Mouse (Mus musculus) liver, adult 2 months (tissue): ENCODE data around the gene Trhr2. TPM values are rescaled to one million over a fixed set of nuclear protein-coding genes. Genes with fewer than 3 reads are reported as not detected.

Source experiments
- DNase-seq: peaks from one replicate; pipeline ENCODE4 v3.0.0-alpha.2; 2011; ENCODE audit warnings: low read depth, low spot score; ENCODE audit errors: extremely low read depth
- H3K27ac ChIP-seq: fragments of 200-500 bp; replicated peaks from 2 replicates; pipeline ENCODE4 v1.5.1; 2012; ENCODE audit warnings: low read depth, mild to moderate bottlenecking, control low read depth, inconsistent platforms, low read length; ENCODE audit not compliant: insufficient read depth
- H3K27me3 ChIP-seq: fragments of 200-500 bp; 2 replicates; pipeline ENCODE4 v1.6.1; 2012; ENCODE audit warnings: mild to moderate bottlenecking, moderate library complexity, low read length, inconsistent platforms; ENCODE audit not compliant: control insufficient read depth, insufficient read depth
- H3K36me3 ChIP-seq: fragments of 200-500 bp; 2 replicates; pipeline ENCODE4 v1.6.1; 2012; ENCODE audit warnings: low read length, inconsistent platforms; ENCODE audit not compliant: control insufficient read depth, insufficient read depth
- H3K4me1 ChIP-seq: fragments of 200-500 bp; 2 replicates; pipeline ENCODE4 v1.6.1; 2011; ENCODE audit warnings: low read length; ENCODE audit not compliant: control insufficient read depth, insufficient read depth
- H3K4me3 ChIP-seq: fragments of 200-500 bp; 2 replicates; pipeline ENCODE4 v1.5.1; 2011; ENCODE audit warnings: low read depth, mild to moderate bottlenecking, control low read depth, low read length, moderate library complexity; ENCODE audit not compliant: insufficient read depth
- H3K79me2 ChIP-seq: fragments of 200-500 bp; 2 replicates; pipeline ENCODE4 v1.6.1; 2012; ENCODE audit warnings: inconsistent platforms, mild to moderate bottlenecking, low read length, moderate library complexity; ENCODE audit not compliant: control insufficient read depth, insufficient read depth
- H3K9ac ChIP-seq: fragments of 200-500 bp; 2 replicates; pipeline ENCODE4 v1.6.1; 2012; ENCODE audit warnings: low read depth, mild to moderate bottlenecking, control low read depth, inconsistent platforms, low read length
- CTCF ChIP-seq: fragments of 200-500 bp; IDR thresholded peaks from 2 replicates; pipeline ENCODE4 v1.5.1; 2011; ENCODE audit warnings: low read depth, low read length, control low read depth
- POLR2A ChIP-seq: fragments of 200-500 bp; IDR thresholded peaks from 2 replicates; pipeline ENCODE4 v1.6.1; 2011; ENCODE audit warnings: low read length, control low read depth; ENCODE audit not compliant: insufficient read depth; ENCODE audit errors: extremely low read depth
- WGBS: fragments of 180-500 bp; shearing (Covaris S2); methylation state at CpG from one replicate; pipeline ENCODE4 v1.1.7; 2018; 5-methylcytosine and 5-hydroxymethylcytosine counted together
- polyA plus RNA-seq: library from polyadenylated mRNA; depleted of rRNA; stranded (reverse); fragments of >200 nt; gene quantifications from 2 replicates; pipeline ENCODE4 v1.2.3, GENCODE M21; 2012
- total RNA-seq: library from RNA; depleted of rRNA; stranded (reverse); fragments of >200 nt; gene quantifications from 2 replicates; pipeline ENCODE4 v1.2.3, GENCODE M21; 2014

Trhr2 gene
- total and polyA plus RNA-seq, 2 experiments, result not detected

DNA sequence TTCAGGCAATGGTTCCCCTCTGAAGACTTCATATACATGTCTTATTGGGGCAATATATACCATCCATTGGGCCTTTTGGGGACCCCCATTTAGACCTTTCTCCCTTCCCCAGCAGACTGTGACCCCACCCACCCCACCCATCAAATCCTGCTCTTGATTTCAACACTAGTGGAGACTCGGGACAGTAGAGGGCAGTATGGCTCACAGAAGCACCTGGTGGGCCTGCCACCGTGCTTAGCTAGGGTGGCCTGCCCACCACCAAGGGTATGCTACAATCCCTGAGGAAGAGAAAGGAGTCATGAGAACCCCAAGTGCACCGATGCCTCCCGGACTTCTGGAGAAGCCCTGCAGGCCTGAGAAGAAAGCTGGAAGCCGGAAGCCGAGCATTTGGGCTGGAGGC lies 21.7 kb downstream of the Trhr2 start:
- Histone ChIP-seq H3K4me1 (no peaks in the 10 kb centered on the region), H3K4me3 (no peak overlapping the region), H3K36me3 (peaks cover 29% of the 10 kb centered on the region), H3K27me3 (no peaks in the 10 kb centered on the region), H3K79me2 (no peaks in the 10 kb centered on the region), H3K27ac (no peak overlapping the region), H3K9ac (no peak overlapping the region)
- no peak for TF ChIP-seq POLR2A
- TF ChIP-seq CTCF, result no peak
- WGBS, result 81% methylated on average over 6 of the region's 6 CpGs
- no peak for DNase-seq

- Histone ChIP-seq H3K27ac (no peak overlapping the region), H3K4me3 (no peak overlapping the region), H3K27me3 (no peaks in the 10 kb centered on the region), H3K9ac (no peak overlapping the region), H3K79me2 (no peaks in the 10 kb centered on the region), H3K4me1 (peaks cover 9% of the 10 kb centered on the region; the same call in 1 of the 2 replicates), H3K36me3 (peaks cover 34% of the 10 kb centered on the region)
- TF ChIP-seq CTCF (no peak), POLR2A (no peak)
- WGBS, result 90% methylated on average over 81 of the region's 81 CpGs
- DNase-seq, result no peak
Observed at GRCm38 (mm10) chr8:122336251-122336910, 24.2 kb downstream of the Trhr2 start.

DNA sequence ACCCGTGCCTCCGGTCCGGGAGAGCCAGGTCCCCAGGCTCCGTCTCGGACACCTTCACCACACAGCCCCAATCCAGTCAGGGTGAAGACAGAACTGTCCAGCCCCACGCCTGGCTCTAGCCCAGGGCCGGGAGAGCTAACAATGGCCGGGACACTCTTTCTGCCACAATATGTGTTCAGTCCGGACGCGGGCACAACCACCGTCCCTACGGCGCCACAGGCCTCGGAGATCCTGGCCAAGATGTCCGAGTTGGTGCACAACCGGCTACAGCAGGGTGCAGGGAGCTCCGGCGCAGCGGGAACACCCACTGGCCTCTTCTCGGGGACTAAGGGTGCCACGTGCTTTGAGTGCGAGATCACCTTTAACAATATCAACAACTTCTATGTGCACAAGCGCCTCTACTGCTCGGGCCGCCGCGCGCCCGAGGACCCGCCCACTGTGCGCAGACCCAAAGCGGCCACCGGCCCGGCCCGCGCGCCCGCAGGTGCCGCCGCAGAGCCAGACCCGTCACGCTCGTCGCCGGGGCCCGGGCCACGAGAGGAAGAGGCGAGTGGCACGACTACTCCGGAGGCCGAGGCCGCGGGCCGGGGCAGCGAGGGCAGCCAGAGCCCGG lies 24.8 kb downstream of the Trhr2 start:
- H3K27me3 ChIP-seq, result no peaks in the 10 kb centered on the region
- H3K4me1 ChIP-seq, result peaks cover 15% of the 10 kb centered on the region
- no peak overlapping the region for H3K9ac ChIP-seq
- no peak overlapping the region for H3K4me3 ChIP-seq
- no peaks in the 10 kb centered on the region for H3K79me2 ChIP-seq
- WGBS, result 93% methylated on average over 57 of the region's 57 CpGs
- no peak overlapping the region for H3K27ac ChIP-seq
- no peak for DNase-seq
- peaks cover 34% of the 10 kb centered on the region for H3K36me3 ChIP-seq
- TF ChIP-seq POLR2A (no peak), CTCF (no peak)

DNA sequence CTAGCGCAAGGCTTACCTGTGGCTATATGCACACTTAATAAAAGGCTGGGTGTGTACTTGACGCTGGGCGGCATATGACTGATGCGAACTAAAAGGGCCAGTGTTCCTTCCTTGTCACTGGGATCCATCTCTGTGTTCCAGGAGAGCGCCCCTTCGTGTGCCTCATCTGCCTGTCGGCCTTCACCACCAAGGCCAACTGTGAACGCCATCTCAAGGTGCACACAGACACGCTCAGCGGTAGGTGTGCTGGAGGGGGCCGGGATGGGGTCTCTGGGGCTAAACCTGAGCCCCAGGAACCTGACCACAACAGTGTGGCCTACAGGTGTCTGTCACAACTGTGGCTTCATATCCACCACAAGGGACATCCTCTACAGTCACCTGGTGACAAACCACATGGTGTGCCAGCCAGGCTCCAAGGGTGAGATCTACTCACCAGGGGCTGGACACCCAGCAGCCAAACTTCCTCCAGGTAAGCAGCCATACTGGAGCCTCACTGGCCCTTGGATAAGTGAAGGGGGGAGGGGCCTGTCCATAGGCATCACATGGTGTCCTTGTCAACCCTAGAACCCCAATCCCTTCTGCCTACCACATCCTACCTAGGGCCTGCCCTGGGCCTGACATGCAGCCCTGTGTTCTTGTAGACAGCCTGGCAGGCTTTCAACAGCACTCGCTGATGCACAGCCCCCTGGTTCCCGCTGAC lies 25.6 kb downstream of the Trhr2 start:
- H3K27ac ChIP-seq, result no peak overlapping the region
- no peak for TF ChIP-seq CTCF
- TF ChIP-seq POLR2A, result no peak
- peaks cover 23% of the 10 kb centered on the region for H3K4me1 ChIP-seq
- H3K9ac ChIP-seq, result no peak overlapping the region
- no peak overlapping the region for H3K4me3 ChIP-seq
- H3K79me2 ChIP-seq, result no peaks in the 10 kb centered on the region
- no peak for DNase-seq
- H3K27me3 ChIP-seq, result no peaks in the 10 kb centered on the region
- WGBS, result 98% methylated on average over 13 of the region's 13 CpGs
- peaks cover 34% of the 10 kb centered on the region for H3K36me3 ChIP-seq

DNA sequence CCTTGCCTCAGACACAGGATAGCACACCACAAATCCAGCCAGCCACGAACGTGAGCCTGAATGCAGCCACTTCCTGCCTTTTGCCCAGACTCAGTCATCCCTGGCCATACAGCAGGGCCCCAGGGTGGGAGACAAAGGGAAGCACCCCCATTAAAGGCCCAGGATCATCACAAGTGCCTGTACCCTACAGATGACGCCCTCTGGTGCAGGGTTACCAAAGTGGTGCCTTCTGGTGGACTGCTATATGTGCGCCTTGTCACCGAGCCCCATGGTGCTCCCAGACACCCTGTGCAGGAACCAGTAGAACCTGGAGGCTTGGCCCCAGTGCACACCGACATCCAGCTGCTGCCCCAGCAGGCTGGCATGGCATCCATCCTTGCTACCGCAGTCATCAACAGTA lies 27.0 kb downstream of the Trhr2 start:
- Histone ChIP-seq H3K36me3 (peaks cover 34% of the 10 kb centered on the region), H3K9ac (no peak overlapping the region), H3K4me1 (peaks cover 35% of the 10 kb centered on the region), H3K79me2 (no peaks in the 10 kb centered on the region), H3K27ac (no peak overlapping the region), H3K27me3 (no peaks in the 10 kb centered on the region), H3K4me3 (no peak overlapping the region)
- 94% methylated on average over 7 of the region's 7 CpGs for whole genome bisulfite sequencing
- TF ChIP-seq CTCF (no peak), POLR2A (no peak)
- DNase-seq, result no peak
